Mouse (Mus musculus) kidney, adult 2 months (tissue): ENCODE results near the gene H2-Ab1. TPM values are rescaled to one million over a fixed set of nuclear protein-coding genes. Genes with fewer than 3 reads are reported as not detected.

ENCODE experiments used
- DNase-seq: peaks from one replicate; pipeline ENCODE4 v3.0.0; 2021
- H3K27ac ChIP-seq: fragments of 200-500 bp; 2 replicates; pipeline ENCODE4 v1.5.1; 2012; ENCODE audit warnings: low read depth, low read length, control low read depth, inconsistent platforms; ENCODE audit not compliant: insufficient read depth
- H3K27me3 ChIP-seq: fragments of 200-500 bp; replicated peaks from 2 replicates; pipeline ENCODE4 v1.6.1; 2012; ENCODE audit warnings: mild to moderate bottlenecking, moderate library complexity, low read length, inconsistent platforms; ENCODE audit not compliant: control insufficient read depth, insufficient read depth
- H3K36me3 ChIP-seq: fragments of 200-500 bp; 2 replicates; pipeline ENCODE4 v1.6.1; 2012; ENCODE audit warnings: mild to moderate bottlenecking, moderate library complexity, low read length, inconsistent platforms; ENCODE audit not compliant: control insufficient read depth, insufficient read depth
- H3K4me1 ChIP-seq: fragments of 200-500 bp; 2 replicates; pipeline ENCODE4 v1.6.1; 2011; ENCODE audit warnings: low read length; ENCODE audit not compliant: control insufficient read depth, insufficient read depth
- H3K4me3 ChIP-seq: fragments of 200-500 bp; 2 replicates; pipeline ENCODE4 v1.5.1; 2011; ENCODE audit warnings: mild to moderate bottlenecking, low read depth, low read length, control low read depth; ENCODE audit not compliant: insufficient read depth
- CTCF ChIP-seq: fragments of 200-500 bp; conservative IDR thresholded peaks from 2 replicates; pipeline ENCODE4 v1.5.1; 2011; ENCODE audit warnings: low read depth, mild to moderate bottlenecking, control low read depth, low read length, moderate library complexity, mixed read lengths; ENCODE audit not compliant: insufficient read depth, insufficient read length
- POLR2A ChIP-seq: fragments of 200-500 bp; IDR thresholded peaks from one replicate; pipeline ENCODE4 v1.6.1; 2011; ENCODE audit warnings: low read depth, low read length, control low read depth
- WGBS: fragments of 180-500 bp; shearing (Covaris S2); methylation state at CpG from one replicate; pipeline ENCODE4 v1.1.7; 2018; 5-methylcytosine and 5-hydroxymethylcytosine counted together
- polyA plus RNA-seq: library from polyadenylated mRNA; depleted of rRNA; stranded (reverse); fragments of >200 nt; gene quantifications from 2 replicates; pipeline ENCODE4 v1.2.3, GENCODE M21; 2012; rRNA removed

H2-Ab1 gene
- polyA plus RNA-seq: 419 and 490 TPM in 2 replicates

GRCm38 (mm10) chr17:34257594-34258375 lies at the start of gene H2-Ab1:
Gene H2-Ab1 (plus strand): TSS chr17:34257689.
- Histone ChIP-seq H3K4me3 (no peak within 1 kb of the TSS), H3K36me3 (no peaks in the 10 kb centered on the region), H3K4me1 (no peaks in the 10 kb centered on the region), H3K27me3 (no peaks in the 10 kb centered on the region), H3K27ac (no peak within 1 kb of the TSS)
- peak; percentile 84 for DNase-seq
- WGBS: 62% methylated on average over 11 of the region's 11 CpGs
- TF ChIP-seq POLR2A: no peak
- TF ChIP-seq CTCF: no peak

DNA sequence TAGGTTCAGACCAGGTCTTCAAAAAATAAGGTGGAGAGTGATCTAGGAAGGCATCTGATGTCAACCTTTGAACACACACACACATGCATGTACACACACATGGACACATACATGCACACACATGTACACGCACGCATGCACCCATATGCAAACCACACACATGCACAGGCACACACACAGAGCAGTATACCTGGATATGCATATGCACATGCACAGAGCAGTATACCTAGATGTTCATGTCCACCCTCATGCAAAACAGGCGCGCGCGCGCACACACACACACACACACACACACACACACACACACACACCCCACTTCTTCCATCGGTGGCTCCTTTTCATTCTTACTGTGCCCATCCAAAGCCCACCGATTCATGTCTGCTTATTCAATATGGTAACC lies 49.6 kb upstream of the H2-Ab1 start:
- Histone ChIP-seq H3K36me3 (no peaks in the 10 kb centered on the region), H3K4me3 (no peak overlapping the region), H3K4me1 (peaks cover 6% of the 10 kb centered on the region; the same call in 1 of the 2 replicates), H3K27me3 (no peaks in the 10 kb centered on the region), H3K27ac (no peak overlapping the region)
- 97% methylated on average over 9 of the region's 9 CpGs for WGBS
- DNase-seq: no peak
- TF ChIP-seq POLR2A (no peak), CTCF (no peak)

- H3K4me3 ChIP-seq: no peak overlapping the region
- no peaks in the 10 kb centered on the region for H3K36me3 ChIP-seq
- H3K4me1 ChIP-seq: peaks cover 6% of the 10 kb centered on the region; the same call in 1 of the 2 replicates
- WGBS: 42% methylated on average over 10 of the region's 10 CpGs
- no peak overlapping the region for H3K27ac ChIP-seq
- H3K27me3 ChIP-seq: no peaks in the 10 kb centered on the region
- no peak for TF ChIP-seq POLR2A
- no peak for TF ChIP-seq CTCF
- no peak for DNase-seq
Observed at GRCm38 (mm10) chr17:34208421-34208820, 49.1 kb upstream of the H2-Ab1 start.

- H3K27me3 ChIP-seq: no peaks in the 10 kb centered on the region
- 52% methylated on average over 3 of the region's 3 CpGs for WGBS
- H3K4me1 ChIP-seq: 0 out of 2 replicates have a peak, but pooled peaks cover 3% of the 10 kb centered on the region
- no peaks in the 10 kb centered on the region for H3K36me3 ChIP-seq
- no peak for DNase-seq
- H3K27ac ChIP-seq: no peak overlapping the region
- H3K4me3 ChIP-seq: no peak overlapping the region
- TF ChIP-seq POLR2A: no peak
- TF ChIP-seq CTCF: peak; percentile 43
Observed at GRCm38 (mm10) chr17:34209680-34210079, 47.8 kb upstream of the H2-Ab1 start.

- TF ChIP-seq CTCF (no peak), POLR2A (no peak)
- no peaks in the 10 kb centered on the region for H3K36me3 ChIP-seq
- 75% methylated on average over 3 of the region's 3 CpGs for WGBS
- no peak for DNase-seq
- no peaks in the 10 kb centered on the region for H3K4me1 ChIP-seq
- H3K27ac ChIP-seq: no peak overlapping the region
- H3K27me3 ChIP-seq: no peaks in the 10 kb centered on the region
- no peak overlapping the region for H3K4me3 ChIP-seq
Observed at GRCm38 (mm10) chr17:34210599-34210998, 46.9 kb upstream of the H2-Ab1 start.

GRCm38 (mm10) chr17:34211746-34212365 lies 45.6 kb upstream of the H2-Ab1 start:
- H3K27ac ChIP-seq: no peak overlapping the region
- 45% methylated on average over 23 of the region's 23 CpGs for WGBS
- no peak for TF ChIP-seq POLR2A
- no peak overlapping the region for H3K4me3 ChIP-seq
- no peaks in the 10 kb centered on the region for H3K27me3 ChIP-seq
- H3K36me3 ChIP-seq: no peaks in the 10 kb centered on the region
- H3K4me1 ChIP-seq: no peaks in the 10 kb centered on the region
- no peak for DNase-seq

- H3K4me1 ChIP-seq: no peaks in the 10 kb centered on the region
- WGBS: 80% methylated on average over 21 of the region's 21 CpGs
- no peaks in the 10 kb centered on the region for H3K27me3 ChIP-seq
- H3K27ac ChIP-seq: no peak overlapping the region
- DNase-seq: no peak
- H3K36me3 ChIP-seq: no peaks in the 10 kb centered on the region
- H3K4me3 ChIP-seq: no peak overlapping the region
- TF ChIP-seq POLR2A (no peak), CTCF (no peak)
Observed at GRCm38 (mm10) chr17:34213936-34214335, 43.6 kb upstream of the H2-Ab1 start.
